Mouse (Mus musculus) CH12.LX (cell line): ENCODE data around the gene Csnk2a1.

ENCODE experiments used
- CHD2 ChIP-seq: IDR thresholded peaks from 2 replicates; pipeline ENCODE4 v1.6.1; 2011; ENCODE audit warnings: low read length, improper control_type of control experiment
- ELF1 ChIP-seq: IDR thresholded peaks from 2 replicates; pipeline ENCODE4 v1.6.1; 2014; ENCODE audit warnings: low read depth, mild to moderate bottlenecking, inconsistent platforms, low read length, improper control_type of control experiment
- EP300 ChIP-seq: IDR thresholded peaks from 2 replicates; pipeline ENCODE4 v1.6.1; 2011; ENCODE audit warnings: low read length, improper control_type of control experiment

- no peak for TF ChIP-seq EP300
- no peak for TF ChIP-seq ELF1
- no peak for TF ChIP-seq CHD2
Observed at GRCm38 (mm10) chr2:152211871-152212270, 14.8 kb upstream of the Csnk2a1 start.
